In the genomic region with DNA sequence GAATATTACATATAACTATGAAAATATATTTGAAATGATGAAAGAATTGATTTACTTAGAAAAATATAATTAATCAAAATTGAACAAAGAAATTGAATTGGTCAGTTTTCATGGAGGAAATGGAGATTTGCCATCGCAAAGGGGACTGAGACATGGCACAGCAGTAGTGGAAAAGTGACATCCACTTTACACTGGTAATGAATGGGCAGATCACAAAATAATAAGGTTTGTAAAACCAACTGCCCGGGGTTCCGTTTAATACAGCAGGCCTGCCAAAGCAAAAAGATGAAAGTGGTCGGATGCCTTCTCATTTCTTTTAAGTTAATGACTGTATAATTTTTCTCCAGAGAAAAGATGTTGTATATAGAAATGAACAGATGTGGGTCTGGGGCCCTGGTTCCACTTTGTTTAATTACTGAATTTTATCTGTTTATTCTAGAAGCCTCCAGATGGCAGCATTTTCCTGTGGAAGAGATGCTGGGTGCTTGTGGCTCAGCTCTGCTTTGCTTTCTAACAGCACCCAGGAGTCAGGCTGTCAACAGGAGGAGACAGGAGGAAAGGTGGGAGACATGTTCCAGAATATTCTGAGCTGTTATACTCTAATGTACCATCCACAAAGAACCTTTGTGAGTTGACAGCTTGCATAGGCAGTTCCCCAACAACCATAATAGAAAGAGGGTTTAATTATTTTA, we compare ENCODE assay signal across 9 mouse cellular contexts.
A peak's percentile ranks its signal among the peaks of the same experiment; 100 is the strongest.
DNase-seq lines count a peak whose midpoint lies in the region; ATAC-seq lines count a peak whose summit lies in the region.
"Had no signal": no experiment of that assay in that cellular context is flagged by ENCODE, and none has a peak within 500 bp of the region (broad histone marks: within the 10 kb centered on the region; RNA-seq: fewer than 3 reads in every experiment).

No protein-coding gene starts in this region.

- no peaks in the 10 kb centered on the region for H3K27me3 ChIP-seq in hindbrain, embryonic 14.5 days (ENCODE audit: control insufficient read depth, insufficient read depth, low read length)
- H3K27me3 ChIP-seq in neural tube, embryonic 13.5 days, result no peaks in the 10 kb centered on the region
- H3K27me3 ChIP-seq: heart, embryonic 13.5 days had no signal

- H3K9ac ChIP-seq in hindbrain, embryonic 14.5 days, result no peak overlapping the region
- no peak overlapping the region for H3K9ac ChIP-seq in neural tube, embryonic 13.5 days
- H3K9ac ChIP-seq: heart, embryonic 13.5 days had no signal

- H3K4me1 ChIP-seq in hindbrain, embryonic 14.5 days (replicated peaks; ENCODE audit: control insufficient read depth, insufficient read depth, low read length), result no peaks in the 10 kb centered on the region
- H3K4me1 ChIP-seq in neural tube, embryonic 13.5 days (replicated peaks), result no peaks in the 10 kb centered on the region
- H3K4me1 ChIP-seq: heart, embryonic 13.5 days had no signal

- 58% methylated on average over 4 of the region's 4 CpGs for WGBS in hindbrain, embryonic 14.5 days
- WGBS in neural tube, embryonic 13.5 days, result 54% methylated on average over 4 of the region's 4 CpGs

- H3K36me3 ChIP-seq in hindbrain, embryonic 14.5 days (replicated peaks; ENCODE audit: control insufficient read depth, insufficient read depth), result no peaks in the 10 kb centered on the region
- no peaks in the 10 kb centered on the region for H3K36me3 ChIP-seq in neural tube, embryonic 13.5 days
- H3K36me3 ChIP-seq: heart, embryonic 13.5 days had no signal

- peak; percentile 10 for DNase-seq in gastrocnemius, adult 18-20 months (ENCODE audit: low spot score)
- DNase-seq in gastrocnemius, postnatal 36 days, result no peak
- peak; percentile 53 for DNase-seq in ZHBTc4 (ENCODE audit: low read depth, low spot score)
- DNase-seq in embryo, embryonic 9.5 days (ENCODE audit: extremely low spot score), result peak; percentile 31
- peak; percentile 84 for DNase-seq in hindbrain, embryonic 14.5 days (ENCODE audit: low spot score)
- peak; percentile 10 to 27 for DNase-seq in layer of hippocampus, postnatal 25 days (ENCODE audit: extremely low spot score in 1 of 2, low spot score in 1 of 2)
- no peak for DNase-seq in spleen, adult 12 weeks (ENCODE audit: low spot score)

- ATAC-seq in hindbrain, embryonic 14.5 days (ENCODE audit: low FRiP score), result peak; percentile 48; the same call in 1 of the 2 replicates
- peak; percentile 75 for ATAC-seq in neural tube, embryonic 13.5 days (ENCODE audit: low read depth)

- intact Hi-C loops in gastrocnemius, postnatal 36 days (cut with DNase I), result no loop called here

- H3K9me3 ChIP-seq in hindbrain, embryonic 14.5 days (ENCODE audit: control insufficient read depth, low read length), result no peaks in the 10 kb centered on the region
- no peaks in the 10 kb centered on the region for H3K9me3 ChIP-seq in neural tube, embryonic 13.5 days
- H3K9me3 ChIP-seq: heart, embryonic 13.5 days had no signal

- H3K4me2 ChIP-seq in hindbrain, embryonic 14.5 days (replicated peaks), result no peak overlapping the region
- no peak overlapping the region for H3K4me2 ChIP-seq in neural tube, embryonic 13.5 days
- H3K4me2 ChIP-seq: heart, embryonic 13.5 days had no signal

- no peak overlapping the region for H3K27ac ChIP-seq in hindbrain, embryonic 14.5 days
- H3K27ac ChIP-seq in neural tube, embryonic 13.5 days (replicated peaks), result no peak overlapping the region
- H3K27ac ChIP-seq: heart, embryonic 13.5 days had no signal

- H3K4me3 ChIP-seq in hindbrain, embryonic 14.5 days (replicated peaks; ENCODE audit: low read length), result no peak overlapping the region
- no peak overlapping the region for H3K4me3 ChIP-seq in neural tube, embryonic 13.5 days
- H3K4me3 ChIP-seq: heart, embryonic 13.5 days had no signal

Comparison
In these comparisons a context has a peak if more than half of its experiments do, and no peak if none do; other contexts are left out.
1. DNase-seq: peak in gastrocnemius, adult 18-20 months (single experiment), ZHBTc4 (single experiment), embryo, embryonic 9.5 days (single experiment), hindbrain, embryonic 14.5 days (single experiment) and layer of hippocampus, postnatal 25 days (2 of 2); none in gastrocnemius, postnatal 36 days (0 of 2) and spleen, adult 12 weeks (single experiment).